Mouse (Mus musculus): ENCODE data around the gene Nr0b2. TPM values are rescaled to one million over a fixed set of nuclear protein-coding genes. Genes with fewer than 3 reads are reported as not detected.

Gene Nr0b2
- polyA plus RNA-seq, 1 experiment from 2014 or later, result not detected

DNA sequence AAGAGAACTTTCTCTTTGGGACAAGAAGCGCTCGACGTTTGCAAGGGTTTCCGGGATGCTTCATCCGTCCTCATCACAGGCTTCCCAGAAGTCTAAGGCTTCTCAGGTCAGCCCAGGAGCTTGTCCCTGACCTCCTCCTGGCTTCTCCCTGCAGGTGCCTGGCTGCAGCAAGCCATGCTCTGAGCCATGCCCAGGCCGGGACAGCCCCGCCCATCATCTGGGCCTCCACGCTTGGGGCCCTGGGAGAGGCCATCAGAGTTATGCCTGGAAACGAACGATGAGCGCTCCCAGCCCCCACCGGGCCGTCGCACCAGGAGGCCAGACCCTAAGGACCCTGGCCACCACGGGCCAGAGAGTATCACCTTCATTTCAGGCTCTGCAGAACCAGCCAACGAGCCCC is 25.4 kb upstream of the Nr0b2 start:
- no peak overlapping the region for H3K4me3 ChIP-seq
- H3K36me3 ChIP-seq, result peaks cover 44% of the 10 kb centered on the region
- ATAC-seq (ENCODE audit: insufficient number of reproducible peaks, insufficient read depth, low FRiP score, low TSS enrichment), result no peak
- H3K9me3 ChIP-seq, result no peaks in the 10 kb centered on the region
- WGBS, result 69% methylated on average over 16 of the region's 16 CpGs
- H3K27ac ChIP-seq, result no peak overlapping the region
- no peaks in the 10 kb centered on the region for H3K4me1 ChIP-seq
- no peak overlapping the region for H3K9ac ChIP-seq
- no peaks in the 10 kb centered on the region for H3K27me3 ChIP-seq
- no peak overlapping the region for H3K4me2 ChIP-seq (replicated peaks)

DNA sequence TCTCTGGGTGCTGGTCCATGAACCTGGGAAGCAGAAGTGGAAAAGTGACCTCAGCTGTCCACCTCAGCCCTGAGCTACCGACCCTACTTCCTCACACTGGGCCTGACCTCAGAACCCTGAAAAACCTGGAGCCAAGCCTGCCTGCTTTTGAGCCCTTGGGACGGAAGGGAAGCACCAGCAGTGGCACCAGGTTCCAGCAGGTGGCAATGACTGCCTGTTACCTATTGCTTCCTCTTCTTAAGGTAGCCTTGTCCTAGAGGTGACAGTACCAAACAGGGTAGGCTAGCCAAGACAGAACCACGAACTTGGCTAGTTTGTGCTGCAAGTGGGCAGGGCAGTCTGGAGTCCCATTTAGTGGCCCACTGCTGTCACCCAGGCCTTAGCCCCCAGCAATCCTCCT is 20.4 kb upstream of the Nr0b2 start:
- ATAC-seq (ENCODE audit: insufficient number of reproducible peaks, insufficient read depth, low FRiP score, low TSS enrichment), result no peak
- Histone ChIP-seq H3K27ac (no peak overlapping the region), H3K27me3 (no peaks in the 10 kb centered on the region), H3K4me3 (no peak overlapping the region), H3K4me1 (no peaks in the 10 kb centered on the region), H3K4me2 (replicated peaks) (no peak overlapping the region), H3K9me3 (no peaks in the 10 kb centered on the region), H3K9ac (no peak overlapping the region), H3K36me3 (peaks cover 89% of the 10 kb centered on the region)
- WGBS, result 90% methylated on average over 3 of the region's 3 CpGs

DNA sequence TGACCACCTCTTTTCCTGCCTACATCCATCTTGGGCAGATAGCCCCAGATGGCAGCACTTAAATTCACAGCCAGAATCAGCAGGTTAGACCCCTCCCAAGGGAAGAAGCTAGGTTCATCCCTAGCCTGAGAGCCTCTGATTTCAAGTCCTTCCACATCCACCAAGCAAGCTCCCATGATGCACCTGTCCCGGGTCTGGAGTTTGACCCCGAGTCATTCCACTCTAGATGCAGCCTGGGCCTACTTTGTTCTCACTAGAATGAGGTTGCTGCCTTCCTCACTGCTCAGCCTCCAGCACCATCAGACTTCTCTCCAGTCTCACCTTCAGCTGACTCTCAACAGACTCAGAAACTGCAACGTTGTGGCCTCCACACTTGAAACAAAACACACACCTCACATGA is 17.1 kb upstream of the Nr0b2 start:
- Histone ChIP-seq H3K4me3 (no peak overlapping the region), H3K27me3 (no peaks in the 10 kb centered on the region), H3K27ac (no peak overlapping the region), H3K4me2 (replicated peaks) (no peak overlapping the region), H3K9me3 (no peaks in the 10 kb centered on the region), H3K36me3 (peaks cover 93% of the 10 kb centered on the region), H3K9ac (no peak overlapping the region), H3K4me1 (no peaks in the 10 kb centered on the region)
- no peak for ATAC-seq (ENCODE audit: insufficient number of reproducible peaks, insufficient read depth, low FRiP score, low TSS enrichment)
- WGBS, result 83% methylated on average over 3 of the region's 3 CpGs

DNA sequence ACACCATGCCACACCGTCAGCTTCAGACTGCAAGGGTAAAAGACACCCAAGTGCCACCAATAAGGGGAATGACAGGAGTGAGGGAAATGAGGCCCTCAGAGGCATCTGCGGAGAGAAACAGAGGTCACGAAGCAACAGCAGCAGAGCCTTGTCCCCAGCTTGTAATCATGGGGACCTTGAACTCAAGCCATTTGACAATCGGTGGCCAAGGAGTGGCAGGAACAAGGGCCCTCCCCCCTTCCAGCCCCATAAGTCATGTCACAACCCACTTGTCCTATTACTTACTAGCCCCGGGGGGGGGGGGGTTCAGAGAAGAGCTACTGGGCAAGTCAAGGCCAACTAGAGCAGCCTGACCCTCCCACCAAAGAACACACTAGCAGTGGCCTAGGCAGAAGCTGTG is 16.5 kb upstream of the Nr0b2 start:
- Histone ChIP-seq H3K36me3 (peaks cover 90% of the 10 kb centered on the region), H3K27ac (no peak overlapping the region), H3K9ac (no peak overlapping the region), H3K27me3 (no peaks in the 10 kb centered on the region), H3K4me2 (replicated peaks) (no peak overlapping the region), H3K4me3 (no peak overlapping the region), H3K4me1 (no peaks in the 10 kb centered on the region), H3K9me3 (no peaks in the 10 kb centered on the region)
- no peak for ATAC-seq (ENCODE audit: insufficient number of reproducible peaks, insufficient read depth, low FRiP score, low TSS enrichment)
- 90% methylated on average over 5 of the region's 5 CpGs for WGBS

DNA sequence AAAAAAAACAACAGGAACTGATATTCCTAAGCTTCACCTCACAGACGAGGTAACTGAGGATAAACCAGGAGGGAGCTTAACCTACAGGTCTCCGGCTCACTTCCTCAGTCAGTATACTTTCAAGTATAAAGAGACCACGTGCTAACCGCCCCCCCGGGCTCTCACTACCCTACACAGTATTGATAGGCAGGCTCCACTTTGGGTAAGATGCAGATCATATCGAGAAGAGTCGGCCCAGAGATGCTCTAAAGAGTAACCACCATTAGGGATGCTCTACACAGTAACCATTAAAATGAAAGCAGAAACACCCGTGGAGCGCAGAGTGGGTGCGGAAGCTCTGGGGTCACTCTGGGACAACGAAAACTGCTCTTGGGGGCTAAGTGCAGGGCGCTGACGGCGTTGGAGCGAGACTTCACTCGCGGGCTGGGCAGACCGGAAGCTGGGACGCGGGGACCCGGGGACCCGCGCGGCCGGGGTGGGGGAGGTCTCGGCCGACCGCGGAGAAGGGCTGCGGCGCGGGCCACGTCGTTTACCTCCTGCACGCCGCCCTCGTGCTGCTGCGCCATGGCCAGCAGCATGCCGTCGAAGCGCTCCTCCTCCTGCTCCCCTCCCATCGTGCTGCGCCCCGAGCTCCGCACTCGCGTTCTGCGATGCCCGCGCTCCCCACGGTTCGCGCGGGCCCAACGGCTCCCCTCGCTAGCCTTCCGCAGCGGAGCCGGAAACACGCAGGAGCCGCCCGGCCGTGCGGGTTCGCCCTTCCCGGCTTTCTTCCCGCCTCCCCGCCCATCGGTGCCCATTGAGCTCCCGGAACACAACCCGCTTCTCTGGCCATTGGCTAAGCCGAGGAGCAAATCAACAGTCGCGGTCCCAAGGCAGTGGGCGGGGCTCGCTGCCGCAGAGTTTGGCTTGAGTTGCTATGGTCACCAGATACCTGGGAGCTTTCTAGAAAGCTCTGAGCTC is 7.6 kb upstream of the Nr0b2 start, which contains the start of gene Nudc:
Gene Nudc, minus strand, starts transcription at position 725 of the 960 bp plus-strand sequence.
- Histone ChIP-seq H3K27ac (peak within 1 kb of the TSS; percentile 69; the same call in 1 of the 2 replicates), H3K9ac (peak within 1 kb of the TSS; percentile 88), H3K9me3 (no peaks in the 10 kb centered on the region), H3K4me1 (peaks cover 14% of the 10 kb centered on the region), H3K27me3 (no peaks in the 10 kb centered on the region), H3K4me3 (peak within 1 kb of the TSS; percentile 94), H3K36me3 (peaks cover 19% of the 10 kb centered on the region), H3K4me2 (replicated peaks) (peak within 1 kb of the TSS; percentile 91)
- WGBS, result under 1% methylated on average over 61 of the region's 77 CpGs
- peak; percentile 97 for ATAC-seq (ENCODE audit: insufficient number of reproducible peaks, insufficient read depth, low FRiP score, low TSS enrichment)

DNA sequence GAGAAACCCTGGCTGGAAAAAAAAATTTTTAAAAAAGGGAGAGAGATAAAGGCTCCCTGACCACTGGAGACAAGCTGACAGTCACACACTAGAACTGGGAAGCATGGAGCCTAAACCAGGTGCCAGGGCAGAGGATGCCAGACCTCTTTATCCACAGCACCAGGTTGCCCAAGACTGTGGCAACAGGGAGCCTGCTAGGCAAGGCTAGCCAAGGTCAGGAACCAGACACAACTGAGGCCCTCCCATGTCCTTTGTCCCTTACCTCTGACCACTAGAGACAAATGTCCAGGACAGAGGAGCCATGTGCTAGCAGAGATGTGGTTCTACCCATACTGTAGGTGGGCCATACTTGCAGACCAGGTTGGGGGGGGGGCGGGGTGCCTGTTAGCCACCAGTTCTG is 1.1 kb upstream of the Nr0b2 start:
- Histone ChIP-seq H3K27ac (no peak overlapping the region), H3K9me3 (no peaks in the 10 kb centered on the region), H3K36me3 (no peaks in the 10 kb centered on the region), H3K9ac (no peak overlapping the region), H3K4me3 (no peak overlapping the region), H3K4me2 (replicated peaks) (no peak overlapping the region), H3K4me1 (no peaks in the 10 kb centered on the region), H3K27me3 (peaks cover 14% of the 10 kb centered on the region; the same call in 1 of the 2 replicates)
- 87% methylated on average over 1 of the region's 1 CpGs for WGBS
- no peak for ATAC-seq (ENCODE audit: insufficient number of reproducible peaks, insufficient read depth, low FRiP score, low TSS enrichment)

DNA sequence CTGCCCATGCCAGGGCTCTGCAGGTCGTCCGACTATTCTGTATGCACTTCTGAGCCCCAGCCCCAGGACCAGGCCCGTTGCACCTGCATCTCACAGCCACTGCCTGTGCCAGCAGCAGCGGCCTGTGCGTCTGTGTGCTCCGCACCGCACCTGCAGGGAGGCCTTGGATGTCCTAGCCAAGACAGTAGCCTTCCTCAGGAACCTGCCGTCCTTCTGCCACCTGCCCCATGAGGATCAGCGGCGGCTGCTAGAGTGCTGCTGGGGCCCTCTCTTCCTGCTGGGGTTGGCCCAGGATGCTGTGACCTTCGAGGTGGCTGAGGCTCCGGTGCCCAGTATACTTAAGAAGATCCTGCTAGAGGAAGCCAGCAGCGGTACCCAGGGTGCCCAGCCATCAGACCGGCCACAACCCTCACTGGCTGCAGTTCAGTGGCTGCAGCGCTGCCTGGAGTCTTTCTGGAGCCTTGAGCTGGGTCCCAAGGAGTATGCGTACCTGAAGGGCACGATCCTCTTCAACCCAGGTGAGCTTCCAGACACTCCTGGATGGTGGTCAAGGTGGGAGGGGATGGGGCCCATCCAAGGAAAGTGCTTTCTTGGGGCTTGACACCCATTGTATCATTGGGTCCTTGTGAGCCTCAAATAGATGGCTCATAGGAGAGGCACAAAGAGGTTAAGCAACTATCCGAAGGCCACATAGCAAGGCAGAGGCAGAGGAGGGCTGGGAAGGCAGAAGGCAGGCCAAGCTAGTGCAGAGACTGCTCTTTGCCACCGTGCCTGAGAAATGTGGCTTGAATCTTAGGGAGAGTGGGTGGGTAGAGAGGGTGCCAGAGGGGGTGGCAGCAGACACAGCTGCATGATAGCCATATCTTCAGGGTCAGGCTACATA is 513 bp downstream of the Nr0b2 start:
- WGBS, result 75% methylated on average over 19 of the region's 19 CpGs
- ATAC-seq (ENCODE audit: insufficient number of reproducible peaks, insufficient read depth, low FRiP score, low TSS enrichment), result no peak
- no peak overlapping the region for H3K9ac ChIP-seq

DNA sequence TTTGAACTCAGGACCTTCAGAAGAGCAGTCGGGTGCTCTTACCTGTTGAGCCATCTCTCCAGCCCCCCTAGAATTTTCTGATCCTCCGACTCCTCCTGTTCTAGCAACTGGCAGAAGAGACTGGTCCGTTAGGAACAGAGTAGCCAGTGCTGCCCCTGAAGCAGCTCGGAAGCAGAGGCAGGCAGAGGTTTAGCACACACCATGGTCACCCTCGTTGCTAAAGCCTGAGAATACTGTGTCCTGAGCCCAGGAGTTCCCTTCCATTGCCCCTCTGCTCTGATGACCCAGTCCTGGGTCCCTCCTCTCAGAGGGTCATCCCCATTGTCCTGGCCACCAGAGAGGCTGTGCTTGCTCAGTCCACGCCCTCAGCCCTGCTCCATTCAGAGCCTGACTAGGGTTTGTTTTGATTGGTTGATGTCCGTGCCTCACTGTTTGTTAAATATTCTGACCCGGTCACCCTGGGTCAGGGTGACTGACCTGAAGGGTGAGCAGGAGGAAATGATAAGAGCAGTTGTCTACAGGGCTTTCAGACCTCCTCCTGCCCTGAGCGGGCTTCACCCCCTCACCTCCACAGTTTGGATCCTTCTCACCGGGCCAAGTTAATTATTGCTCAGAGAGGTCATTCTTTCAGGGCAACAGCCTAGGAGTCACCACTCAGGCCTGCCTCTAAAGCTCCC is 4.0 kb downstream of the Nr0b2 start:
- WGBS, result 25% methylated on average over 10 of the region's 10 CpGs

More for the DNA sequence above, 513 bp downstream of the Nr0b2 start:
- Histone ChIP-seq H3K27me3 (peaks cover 14% of the 10 kb centered on the region; the same call in 1 of the 2 replicates), H3K4me1 (no peaks in the 10 kb centered on the region), H3K27ac (no peak overlapping the region), H3K36me3 (no peaks in the 10 kb centered on the region), H3K9me3 (no peaks in the 10 kb centered on the region), H3K4me3 (no peak overlapping the region), H3K4me2 (replicated peaks) (no peak overlapping the region)

DNA sequence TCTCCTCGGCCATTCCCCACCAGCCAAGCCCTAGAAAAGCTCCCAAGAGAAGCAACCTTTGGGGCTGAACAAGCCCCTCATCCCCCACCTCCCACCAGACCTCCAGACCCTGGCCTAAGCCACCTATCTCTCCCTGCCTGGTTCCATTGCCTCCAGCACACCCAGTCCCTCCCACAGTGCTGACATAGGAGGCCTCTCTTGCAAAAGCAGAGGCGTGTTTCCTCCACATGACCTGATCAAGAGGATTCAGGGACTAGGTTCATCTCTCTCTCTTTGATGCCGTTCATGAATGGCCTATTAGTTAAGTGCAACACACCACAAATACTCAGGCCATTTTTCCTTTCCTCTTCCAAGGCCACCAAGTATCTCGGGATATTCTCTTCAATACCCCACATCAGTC is 6.7 kb downstream of the Nr0b2 start:
- ATAC-seq (ENCODE audit: insufficient number of reproducible peaks, insufficient read depth, low FRiP score, low TSS enrichment), result no peak
- Histone ChIP-seq H3K36me3 (no peaks in the 10 kb centered on the region), H3K4me3 (no peak overlapping the region), H3K4me1 (no peaks in the 10 kb centered on the region), H3K4me2 (replicated peaks) (no peak overlapping the region), H3K27me3 (no peaks in the 10 kb centered on the region), H3K27ac (no peak overlapping the region), H3K9ac (no peak overlapping the region), H3K9me3 (no peaks in the 10 kb centered on the region)
- WGBS, result 81% methylated on average over 4 of the region's 4 CpGs

More for the DNA sequence above, 4.0 kb downstream of the Nr0b2 start:
- no peaks in the 10 kb centered on the region for H3K4me1 ChIP-seq
- no peak overlapping the region for H3K9ac ChIP-seq
- no peak for ATAC-seq (ENCODE audit: insufficient number of reproducible peaks, insufficient read depth, low FRiP score, low TSS enrichment)
- no peak overlapping the region for H3K27ac ChIP-seq
- no peaks in the 10 kb centered on the region for H3K9me3 ChIP-seq
- no peak overlapping the region for H3K4me3 ChIP-seq
- no peaks in the 10 kb centered on the region for H3K36me3 ChIP-seq
- no peak overlapping the region for H3K4me2 ChIP-seq (replicated peaks)
- H3K27me3 ChIP-seq, result 0 out of 2 replicates have a peak, but pooled peaks cover 9% of the 10 kb centered on the region

DNA sequence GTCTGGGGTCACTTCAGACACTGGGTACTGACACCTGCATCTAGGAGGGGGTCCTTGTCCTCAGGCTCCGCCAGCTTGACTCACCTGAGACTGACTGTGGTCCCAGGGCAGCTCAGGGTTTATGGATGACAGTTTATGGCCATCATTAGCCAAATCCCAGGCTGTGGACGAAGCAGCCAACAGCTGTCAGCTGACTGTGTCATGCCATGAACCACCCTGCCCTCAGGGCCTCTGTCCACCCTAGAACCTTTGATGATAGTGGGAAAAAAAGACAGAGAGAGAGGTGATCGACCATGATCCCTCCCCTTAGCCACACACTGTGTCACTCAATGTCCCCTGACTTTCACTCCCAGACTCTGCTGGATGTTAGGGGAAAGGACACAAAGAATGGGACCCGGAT is 8.4 kb downstream of the Nr0b2 start:
- 62% methylated on average over 4 of the region's 4 CpGs for WGBS
- no peaks in the 10 kb centered on the region for H3K9me3 ChIP-seq
- no peaks in the 10 kb centered on the region for H3K36me3 ChIP-seq
- H3K27ac ChIP-seq, result no peak overlapping the region
- H3K4me2 ChIP-seq (replicated peaks), result no peak overlapping the region
- H3K9ac ChIP-seq, result no peak overlapping the region
- H3K27me3 ChIP-seq, result no peaks in the 10 kb centered on the region
- H3K4me1 ChIP-seq, result no peaks in the 10 kb centered on the region
- no peak for ATAC-seq (ENCODE audit: insufficient number of reproducible peaks, insufficient read depth, low FRiP score, low TSS enrichment)
- H3K4me3 ChIP-seq, result no peak overlapping the region

DNA sequence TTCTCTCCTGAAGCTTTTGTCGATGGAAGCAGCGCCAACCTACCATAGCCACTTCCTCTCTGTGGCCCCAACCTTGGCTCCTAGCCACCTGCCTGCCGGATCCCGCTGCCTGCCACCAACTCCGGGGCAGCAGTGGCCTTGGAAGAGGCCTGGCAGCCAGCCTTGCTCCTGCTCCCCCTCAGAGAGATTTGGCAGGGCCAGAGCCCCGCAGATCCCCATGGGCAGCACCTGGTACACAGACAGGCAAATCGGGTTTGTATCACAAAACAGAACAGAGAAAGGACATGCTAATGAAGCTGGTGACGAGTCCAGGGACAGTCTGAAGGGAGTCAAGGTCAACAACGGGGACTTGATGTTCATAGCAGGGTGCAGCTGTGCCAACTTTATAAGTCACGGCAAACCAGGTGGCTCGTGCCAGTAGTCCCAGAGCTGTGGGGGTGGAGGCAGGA is 10.0 kb downstream of the Nr0b2 start:
- ATAC-seq (ENCODE audit: insufficient number of reproducible peaks, insufficient read depth, low FRiP score, low TSS enrichment), result no peak
- no peaks in the 10 kb centered on the region for H3K9me3 ChIP-seq
- H3K27me3 ChIP-seq, result no peaks in the 10 kb centered on the region
- 76% methylated on average over 11 of the region's 11 CpGs for WGBS
- no peak overlapping the region for H3K9ac ChIP-seq
- no peaks in the 10 kb centered on the region for H3K36me3 ChIP-seq
- H3K4me2 ChIP-seq (replicated peaks), result no peak overlapping the region
- H3K4me1 ChIP-seq, result no peaks in the 10 kb centered on the region
- H3K4me3 ChIP-seq, result no peak overlapping the region
- no peak overlapping the region for H3K27ac ChIP-seq
